Mouse (Mus musculus): Measurements from ENCODE around the gene Fbxl14. TPM values are rescaled to one million over a fixed set of nuclear protein-coding genes. Genes with fewer than 3 reads are reported as not detected.
A peak's percentile ranks its signal among the peaks of the same experiment; 100 is the strongest.

Fbxl14 gene
- total and polyA plus RNA-seq, 3 experiments: 58.1 to 65.4 TPM; not detected in 1

- no peak for DNase-seq (ENCODE audit: low read depth, low spot score)
- TF ChIP-seq TAL1 (IDR thresholded peaks at IDR 0.05; ENCODE audit: low read length): no peak
- TF ChIP-seq UBTF (IDR thresholded peaks at IDR 0.05; ENCODE audit: borderline replicate concordance, insufficient read depth, low read depth, low read length): no peak
- no peak for TF ChIP-seq MXI1 (IDR thresholded peaks at IDR 0.05; ENCODE audit: low read depth, low read length)
- TF ChIP-seq ZKSCAN1 (IDR thresholded peaks at IDR 0.05; ENCODE audit: low read depth, low read length): no peak
- no peak for TF ChIP-seq CHD2 (IDR thresholded peaks at IDR 0.05; ENCODE audit: low read length)
- no peak for TF ChIP-seq TBP (IDR thresholded peaks at IDR 0.05; ENCODE audit: low read depth, low read length)
- no peak for TF ChIP-seq ETS1 (IDR thresholded peaks at IDR 0.05; ENCODE audit: low read depth, low read length)
- TF ChIP-seq BHLHE40 (IDR thresholded peaks at IDR 0.05; ENCODE audit: borderline replicate concordance, low read depth, low read length): no peak
- no peak for TF ChIP-seq HCFC1 (IDR thresholded peaks at IDR 0.05; ENCODE audit: low read depth, low read length)
- no peak for TF ChIP-seq JUND (IDR thresholded peaks at IDR 0.05; ENCODE audit: low read depth, low read length)
- TF ChIP-seq CHD1 (IDR thresholded peaks at IDR 0.05; ENCODE audit: low read depth, low read length): no peak
- TF ChIP-seq TCF12 (IDR thresholded peaks at IDR 0.05; ENCODE audit: low read depth, low read length): no peak
- TF ChIP-seq MAFK (IDR thresholded peaks at IDR 0.05; ENCODE audit: borderline replicate concordance, low read depth, low read length): no peak
- no peak for TF ChIP-seq RCOR1 (IDR thresholded peaks at IDR 0.05; ENCODE audit: low read depth, low read length)
- no peak for TF ChIP-seq EP300 (IDR thresholded peaks at IDR 0.05; ENCODE audit: low read depth in 1 of 2, low read length in 2 of 2)
- no peak for TF ChIP-seq MYC (IDR thresholded peaks at IDR 0.05; ENCODE audit: low read depth, low read length)
- no peak for TF ChIP-seq SMC3 (IDR thresholded peaks at IDR 0.05; ENCODE audit: low read depth, low read length)
- TF ChIP-seq POLR2AphosphoS2 (IDR thresholded peaks at IDR 0.05; ENCODE audit: low read length): no peak
- no peak for TF ChIP-seq CTCF (IDR thresholded peaks at IDR 0.05 in 2 of 3, conservative IDR thresholded peaks at IDR 0.05 in 1 of 3; ENCODE audit: control insufficient read depth in 1 of 3, insufficient read depth in 1 of 3, low read depth in 2 of 3, low read length in 3 of 3, poor library complexity in 1 of 3, severe bottlenecking in 1 of 3)
- TF ChIP-seq E2F4 (IDR thresholded peaks at IDR 0.05; ENCODE audit: borderline replicate concordance, low read depth, low read length): no peak
- Histone ChIP-seq H3K36me3 (ENCODE audit: control insufficient read depth in 1 of 2, insufficient read depth in 2 of 2, low read length in 2 of 2) (peaks cover 0 to 5% of the 10 kb centered on the region in 2 experiments; a peak in 2 of 4 replicates), H3K27me3 (ENCODE audit: control insufficient read depth in 1 of 2, insufficient read depth in 2 of 2, low read length in 2 of 2) (peaks cover 0 to 2% of the 10 kb centered on the region in 2 experiments; a peak in 2 of 4 replicates), H3K79me2 (ENCODE audit: control insufficient read depth, insufficient read depth, low read length, poor library complexity) (no peaks in the 10 kb centered on the region), H3K4me1 (ENCODE audit: control insufficient read depth in 1 of 2, insufficient read depth in 2 of 2, low read length in 2 of 2) (peaks cover 0 to 7% of the 10 kb centered on the region in 2 experiments; a peak in 1 of 4 replicates), H3K27ac (ENCODE audit: control insufficient read depth, low read depth, low read length) (no peak overlapping the region), H3K9ac (ENCODE audit: control insufficient read depth, low read depth, low read length, poor library complexity, severe bottlenecking) (no peak overlapping the region), H3K4me3 (ENCODE audit: control insufficient read depth in 1 of 2, insufficient read depth in 1 of 2, low read depth in 2 of 2, low read length in 2 of 2) (no peak overlapping the region), H3K9me3 (replicated peaks; ENCODE audit: insufficient read depth, low read length) (no peaks in the 10 kb centered on the region)
Observed at GRCm38 (mm10) chr6:119520731-119521130, 41.3 kb downstream of the Fbxl14 start.

DNA sequence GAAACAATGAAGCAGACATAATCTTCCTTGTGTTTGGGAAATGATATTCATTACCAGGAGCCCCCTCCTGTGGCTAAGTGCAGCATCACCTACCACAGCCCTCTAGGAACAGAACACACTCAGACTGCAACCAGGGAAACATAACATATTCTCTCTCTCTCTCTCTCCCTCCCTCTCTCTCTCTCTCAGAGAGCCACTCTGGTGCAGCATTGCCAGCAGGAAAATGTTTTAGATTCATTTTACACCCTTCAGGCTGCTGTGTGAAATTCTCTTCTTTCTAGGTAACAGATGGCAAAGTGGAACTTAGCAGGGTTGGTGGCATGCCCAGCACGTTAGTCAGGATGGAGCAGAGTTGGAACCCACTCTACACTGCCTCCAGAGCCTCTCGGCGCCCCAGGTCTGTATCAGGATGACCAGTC lies 42.0 kb downstream of the Fbxl14 start:
- TF ChIP-seq MXI1 (IDR thresholded peaks at IDR 0.05; ENCODE audit: low read depth, low read length) (no peak), GATA1 (IDR thresholded peaks at IDR 0.05; ENCODE audit: low read depth, low read length) (no peak), MAZ (IDR thresholded peaks at IDR 0.05; ENCODE audit: low read depth, low read length) (no peak), SMC3 (IDR thresholded peaks at IDR 0.05; ENCODE audit: low read depth, low read length) (peak; percentile 14; the same call in 1 of the 2 replicates)
- Histone ChIP-seq H3K27me3 (ENCODE audit: control insufficient read depth in 1 of 2, insufficient read depth in 2 of 2, low read length in 2 of 2) (peaks cover 0 to 2% of the 10 kb centered on the region in 2 experiments; a peak in 2 of 4 replicates), H3K27ac (ENCODE audit: control insufficient read depth, low read depth, low read length) (no peak overlapping the region), H3K4me1 (ENCODE audit: control insufficient read depth in 1 of 2, insufficient read depth in 2 of 2, low read length in 2 of 2) (peaks cover 0 to 7% of the 10 kb centered on the region in 2 experiments; a peak in 1 of 4 replicates), H3K79me2 (ENCODE audit: control insufficient read depth, insufficient read depth, low read length, poor library complexity) (no peaks in the 10 kb centered on the region), H3K4me3 (ENCODE audit: control insufficient read depth in 1 of 2, insufficient read depth in 1 of 2, low read depth in 2 of 2, low read length in 2 of 2) (no peak overlapping the region), H3K9me3 (replicated peaks; ENCODE audit: insufficient read depth, low read length) (no peaks in the 10 kb centered on the region), H3K36me3 (ENCODE audit: control insufficient read depth in 1 of 2, insufficient read depth in 2 of 2, low read length in 2 of 2) (peaks cover 0 to 5% of the 10 kb centered on the region in 2 experiments; a peak in 2 of 4 replicates), H3K9ac (ENCODE audit: control insufficient read depth, low read depth, low read length, poor library complexity, severe bottlenecking) (no peak overlapping the region)
- DNase-seq (ENCODE audit: low read depth, low spot score): no peak

Data from MEL (cell line).